Mouse (Mus musculus): Measurements from ENCODE around the gene Fam171a1. TPM values are rescaled to one million over a fixed set of nuclear protein-coding genes. Genes with fewer than 3 reads are reported as not detected.

The Fam171a1 gene
- polyA plus RNA-seq, 2 experiments: 1.7 to 2.4 TPM

DNA sequence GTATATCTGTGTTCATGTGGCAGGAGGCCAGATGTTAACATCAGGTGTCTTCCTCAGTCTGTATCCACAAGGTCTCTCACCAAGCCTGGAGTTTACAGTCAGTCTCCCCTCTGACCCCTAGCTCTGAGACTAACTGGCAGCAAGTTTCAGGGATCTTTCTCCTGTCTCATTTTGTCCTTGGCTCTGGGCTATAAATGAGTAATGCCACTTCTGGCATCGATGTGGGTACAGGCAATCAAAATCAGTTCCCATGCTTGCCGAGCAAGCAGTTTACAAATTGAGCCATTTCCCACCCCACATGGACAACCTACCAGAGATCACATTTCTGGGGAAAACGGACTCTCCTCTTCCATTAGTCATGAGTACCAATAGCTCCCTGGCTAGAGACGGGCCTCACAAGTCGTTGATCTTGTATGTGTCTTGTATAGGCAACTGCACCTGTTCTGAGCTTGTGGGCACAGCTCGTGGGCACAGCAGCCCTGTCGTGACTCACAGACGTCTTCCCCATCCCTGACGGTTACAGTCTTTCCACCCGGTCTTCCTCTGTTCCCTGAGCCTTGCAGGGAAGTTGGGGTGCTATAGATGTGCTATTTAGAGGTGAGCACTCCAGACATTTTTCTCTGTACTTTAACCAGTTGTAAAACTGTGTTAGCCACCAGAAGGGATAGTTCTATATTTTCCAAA lies 43.8 kb downstream of the Fam171a1 start:
- Histone ChIP-seq H3K4me1 (replicated peaks; ENCODE audit: control insufficient read depth in 2 of 2, insufficient read depth in 2 of 2, low read length in 1 of 2) (peaks cover 0 to 6% of the 10 kb centered on the region in 2 experiments; a peak in 2 of 4 replicates), H3K27ac (no peak overlapping the region), H3K4me2 (ENCODE audit: low read depth) (no peak overlapping the region), H3K4me3 (ENCODE audit: insufficient read depth in 1 of 2, low read depth in 2 of 2, low read length in 2 of 2) (no peak overlapping the region), H3K9ac (replicated peaks) (no peak overlapping the region), H3K9me3 (ENCODE audit: control insufficient read depth, low read length) (no peaks in the 10 kb centered on the region), H3K27me3 (ENCODE audit: control insufficient read depth, insufficient read depth, low read length) (no peaks in the 10 kb centered on the region), H3K36me3 (replicated peaks; ENCODE audit: control insufficient read depth, insufficient read depth, low read depth) (no peaks in the 10 kb centered on the region)
- TF ChIP-seq EP300 (IDR thresholded peaks at IDR 0.05; ENCODE audit: low read depth): no peak
- no peak for TF ChIP-seq CTCF (IDR thresholded peaks at IDR 0.05; ENCODE audit: low read depth)
- ATAC-seq (ENCODE audit: insufficient read depth) (no peak), DNase-seq (ENCODE audit: low read depth in 3 of 3, low spot score in 3 of 3) (no peak)
- 48% methylated on average over 10 of the region's 10 CpGs for whole genome bisulfite sequencing (ENCODE audit: insufficient replicate concordance)

- ATAC-seq (ENCODE audit: insufficient read depth) (no peak), DNase-seq (ENCODE audit: low read depth in 3 of 3, low spot score in 3 of 3) (no peak)
- H3K4me3 ChIP-seq (ENCODE audit: insufficient read depth in 1 of 2, low read depth in 2 of 2, low read length in 2 of 2): no peak overlapping the region
- H3K9me3 ChIP-seq (ENCODE audit: control insufficient read depth, low read length): no peaks in the 10 kb centered on the region
- no peaks in the 10 kb centered on the region for H3K27me3 ChIP-seq (ENCODE audit: control insufficient read depth, insufficient read depth, low read length)
- WGBS (ENCODE audit: insufficient replicate concordance): 29% methylated on average over 8 of the region's 8 CpGs
- peaks cover 0 to 6% of the 10 kb centered on the region in 2 experiments; a peak in 2 of 4 replicates for H3K4me1 ChIP-seq (replicated peaks; ENCODE audit: control insufficient read depth in 2 of 2, insufficient read depth in 2 of 2, low read length in 1 of 2)
- TF ChIP-seq CTCF (IDR thresholded peaks at IDR 0.05; ENCODE audit: low read depth) (no peak), EP300 (IDR thresholded peaks at IDR 0.05; ENCODE audit: low read depth) (no peak)
- H3K27ac ChIP-seq: no peak overlapping the region
- H3K4me2 ChIP-seq (ENCODE audit: low read depth): no peak overlapping the region
- H3K9ac ChIP-seq (replicated peaks): no peak overlapping the region
- no peaks in the 10 kb centered on the region for H3K36me3 ChIP-seq (replicated peaks; ENCODE audit: control insufficient read depth, insufficient read depth, low read depth)
Measured at GRCm38 (mm10) chr2:3158682-3159412, 44.8 kb downstream of the Fam171a1 start.

DNA sequence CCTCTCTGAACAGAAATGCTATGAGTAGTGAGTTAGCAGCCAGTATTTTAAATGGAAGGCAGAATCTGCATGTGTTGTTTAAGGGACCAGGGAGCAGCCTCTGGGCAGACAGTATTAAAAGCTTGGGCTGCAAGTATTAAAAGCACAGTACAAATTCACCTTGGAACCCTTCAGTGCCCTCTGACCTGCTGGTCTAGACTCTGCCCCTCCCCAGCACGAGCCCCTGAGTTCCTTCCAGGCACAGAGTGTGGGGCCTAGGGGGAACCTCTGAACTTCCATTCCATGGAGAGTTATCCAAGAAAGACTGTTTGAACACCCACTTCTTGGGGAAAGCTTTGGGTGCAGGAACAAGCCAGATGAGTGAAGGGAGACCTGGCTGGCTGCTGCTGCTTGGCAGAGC lies 47.6 kb downstream of the Fam171a1 start:
- H3K4me1 ChIP-seq (replicated peaks; ENCODE audit: control insufficient read depth in 2 of 2, insufficient read depth in 2 of 2, low read length in 1 of 2): peaks cover 0 to 9% of the 10 kb centered on the region in 2 experiments; a peak in 2 of 4 replicates
- no peak for ATAC-seq (ENCODE audit: insufficient read depth)
- 23% methylated on average over 1 of the region's 1 CpGs for WGBS (ENCODE audit: insufficient replicate concordance)
- no peaks in the 10 kb centered on the region for H3K36me3 ChIP-seq (replicated peaks; ENCODE audit: control insufficient read depth, insufficient read depth, low read depth)
- TF ChIP-seq EP300 (IDR thresholded peaks at IDR 0.05; ENCODE audit: low read depth) (no peak), CTCF (IDR thresholded peaks at IDR 0.05; ENCODE audit: low read depth) (no peak)
- H3K9me3 ChIP-seq (ENCODE audit: control insufficient read depth, low read length): no peaks in the 10 kb centered on the region
- no peak overlapping the region for H3K27ac ChIP-seq
- no peak overlapping the region for H3K9ac ChIP-seq (replicated peaks)
- no peak overlapping the region for H3K4me3 ChIP-seq (ENCODE audit: insufficient read depth in 1 of 2, low read depth in 2 of 2, low read length in 2 of 2)
- no peak for DNase-seq (ENCODE audit: low read depth in 3 of 3, low spot score in 3 of 3)
- H3K27me3 ChIP-seq (ENCODE audit: control insufficient read depth, insufficient read depth, low read length): no peaks in the 10 kb centered on the region
- no peak overlapping the region for H3K4me2 ChIP-seq (ENCODE audit: low read depth)

DNA sequence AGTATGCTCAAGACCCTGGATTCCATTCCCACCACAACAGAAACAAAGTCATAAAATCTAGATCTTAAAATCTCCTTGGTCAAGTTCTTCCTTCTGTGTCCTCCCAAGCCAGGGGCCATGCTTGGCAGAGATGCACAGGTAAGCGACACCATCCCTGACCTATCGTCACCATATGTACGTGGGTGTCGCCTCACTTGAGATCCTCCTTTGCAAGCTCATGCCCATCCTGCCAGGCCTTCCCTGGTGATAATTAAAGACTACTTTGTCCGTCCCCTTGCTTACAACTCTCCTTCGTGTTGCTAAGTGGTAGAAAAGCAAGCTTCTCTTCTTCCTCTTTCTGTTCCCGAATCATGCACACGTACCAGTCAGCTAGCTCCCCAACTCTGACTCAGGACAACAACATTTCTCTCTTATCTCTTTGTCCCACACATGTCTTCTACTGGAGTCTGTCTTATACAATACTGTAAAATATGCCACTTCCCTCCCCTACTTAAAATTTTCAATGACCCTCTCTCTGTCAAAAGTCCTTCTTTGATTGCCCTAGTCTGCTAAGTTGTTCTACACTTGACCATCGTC lies 49.6 kb downstream of the Fam171a1 start:
- no peaks in the 10 kb centered on the region for H3K27me3 ChIP-seq (ENCODE audit: control insufficient read depth, insufficient read depth, low read length)
- no peak overlapping the region for H3K4me3 ChIP-seq (ENCODE audit: insufficient read depth in 1 of 2, low read depth in 2 of 2, low read length in 2 of 2)
- H3K4me1 ChIP-seq (replicated peaks; ENCODE audit: control insufficient read depth in 2 of 2, insufficient read depth in 2 of 2, low read length in 1 of 2): peaks cover 0 to 6% of the 10 kb centered on the region in 2 experiments; a peak in 2 of 4 replicates
- ATAC-seq (ENCODE audit: insufficient read depth): peak; percentile 50; the same call in 1 of the 2 replicates
- H3K4me2 ChIP-seq (ENCODE audit: low read depth): no peak overlapping the region
- TF ChIP-seq CTCF (IDR thresholded peaks at IDR 0.05; ENCODE audit: low read depth): no peak
- no peak for TF ChIP-seq EP300 (IDR thresholded peaks at IDR 0.05; ENCODE audit: low read depth)
- H3K9ac ChIP-seq (replicated peaks): no peak overlapping the region
- WGBS (ENCODE audit: insufficient replicate concordance): 28% methylated on average over 9 of the region's 9 CpGs
- H3K36me3 ChIP-seq (replicated peaks; ENCODE audit: control insufficient read depth, insufficient read depth, low read depth): no peaks in the 10 kb centered on the region
- no peaks in the 10 kb centered on the region for H3K9me3 ChIP-seq (ENCODE audit: control insufficient read depth, low read length)
- DNase-seq (ENCODE audit: low read depth in 3 of 3, low spot score in 3 of 3): no peak
- H3K27ac ChIP-seq: no peak overlapping the region

GRCm38 (mm10) chr2:3165037-3165600 lies 51.1 kb downstream of the Fam171a1 start:
- Histone ChIP-seq H3K4me2 (ENCODE audit: low read depth) (no peak overlapping the region), H3K27me3 (ENCODE audit: control insufficient read depth, insufficient read depth, low read length) (no peaks in the 10 kb centered on the region), H3K4me1 (replicated peaks; ENCODE audit: control insufficient read depth in 2 of 2, insufficient read depth in 2 of 2, low read length in 1 of 2) (peaks cover 0 to 3% of the 10 kb centered on the region in 2 experiments; a peak in 2 of 4 replicates), H3K4me3 (ENCODE audit: insufficient read depth in 1 of 2, low read depth in 2 of 2, low read length in 2 of 2) (no peak overlapping the region), H3K27ac (no peak overlapping the region), H3K36me3 (replicated peaks; ENCODE audit: control insufficient read depth, insufficient read depth, low read depth) (no peaks in the 10 kb centered on the region), H3K9ac (replicated peaks) (no peak overlapping the region), H3K9me3 (ENCODE audit: control insufficient read depth, low read length) (no peaks in the 10 kb centered on the region)
- 76% methylated on average over 8 of the region's 8 CpGs for WGBS (ENCODE audit: insufficient replicate concordance)
- TF ChIP-seq EP300 (IDR thresholded peaks at IDR 0.05; ENCODE audit: low read depth): no peak
- TF ChIP-seq CTCF (IDR thresholded peaks at IDR 0.05; ENCODE audit: low read depth): no peak
- no peak for ATAC-seq (ENCODE audit: insufficient read depth)
- DNase-seq (ENCODE audit: low read depth in 3 of 3, low spot score in 3 of 3): no peak

Data from liver, embryonic 14.5 days (tissue).